Mouse (Mus musculus) stomach, postnatal 0 days (tissue): Measurements from ENCODE around the gene Ubash3b. TPM values are rescaled to one million over a fixed set of nuclear protein-coding genes. Genes with fewer than 3 reads are reported as not detected.

Experiments
- ATAC-seq: fragments of 200-750 bp; cut with Nextera tagmentation; 2 replicates; pipeline ENCODE4 v1.8.0; 2017; ENCODE audit not compliant: low FRiP score, low TSS enrichment
- DNase-seq: peaks from one replicate; pipeline ENCODE4 v3.0.0-alpha.2; 2016; ENCODE audit warnings: low spot score
- H3K27ac ChIP-seq: fragments of 300-500 bp; sonication (generic); replicated peaks from 2 replicates; pipeline ENCODE4 v1.5.1; 2014; ENCODE audit warnings: mild to moderate bottlenecking, control low read depth
- H3K27me3 ChIP-seq: fragments of 300-500 bp; sonication (generic); 2 replicates; pipeline ENCODE4 v1.6.1; 2014; ENCODE audit warnings: low read length; ENCODE audit not compliant: control insufficient read depth, insufficient read depth
- H3K36me3 ChIP-seq: fragments of 300-500 bp; sonication (generic); 2 replicates; pipeline ENCODE4 v1.6.1; 2014; ENCODE audit warnings: low read length, mixed read lengths; ENCODE audit not compliant: control insufficient read depth, insufficient read depth
- H3K4me1 ChIP-seq: fragments of 300-500 bp; sonication (generic); replicated peaks from 2 replicates; pipeline ENCODE4 v1.6.1; 2014; ENCODE audit warnings: antibody characterized with exemption; ENCODE audit not compliant: control insufficient read depth, insufficient read depth
- H3K4me2 ChIP-seq: fragments of 300-500 bp; sonication (generic); replicated peaks from 2 replicates; pipeline ENCODE4 v1.6.1; 2014; ENCODE audit warnings: low read depth, mild to moderate bottlenecking, control low read depth, moderate library complexity
- H3K4me3 ChIP-seq: fragments of 300-500 bp; sonication (generic); 2 replicates; pipeline ENCODE4 v1.5.1; 2014; ENCODE audit warnings: low read depth, low read length, control low read depth
- H3K9ac ChIP-seq: fragments of 300-500 bp; sonication (generic); 2 replicates; pipeline ENCODE4 v1.6.1; 2014; ENCODE audit warnings: mild to moderate bottlenecking, low read length, control low read depth, mixed read lengths
- H3K9me3 ChIP-seq: fragments of 300-500 bp; sonication (generic); 2 replicates; pipeline ENCODE4 v1.6.1; 2016; ENCODE audit warnings: low read length; ENCODE audit not compliant: control insufficient read depth
- CTCF ChIP-seq: IDR thresholded peaks from 2 replicates; pipeline ENCODE4 v1.5.1; 2016; ENCODE audit warnings: antibody characterized with exemption, low read depth, mild to moderate bottlenecking, moderate library complexity
- EP300 ChIP-seq: optimal IDR thresholded peaks from 2 replicates; pipeline ENCODE3; 2016; ENCODE audit warnings: antibody characterized with exemption
- WGBS: fragments of 180-500 bp; shearing (Covaris S2); extraction: QIAGEN DNeasy Blood & Tissue Kit; methylation state at CpG from one replicate; pipeline ENCODE4 v1.1.7; 2014; 5-methylcytosine and 5-hydroxymethylcytosine counted together
- polyA plus RNA-seq: library from polyadenylated mRNA; unstranded; fragments of >200 nt; fragmentation: Nextera tagmentation; extraction: Ambion mirVana; gene quantifications from 2 replicates; pipeline ENCODE4 v1.2.1, GENCODE M21; 2015

The Ubash3b gene
- polyA plus RNA-seq, 1 experiment from 2014 or later = 1.4 TPM

- H3K36me3 ChIP-seq = no peaks in the 10 kb centered on the region
- no peak overlapping the region for H3K4me2 ChIP-seq
- 59% methylated on average over 7 of the region's 7 CpGs for WGBS
- TF ChIP-seq CTCF = no peak
- TF ChIP-seq EP300 = no peak
- H3K9me3 ChIP-seq = no peaks in the 10 kb centered on the region
- no peak overlapping the region for H3K27ac ChIP-seq
- DNase-seq = no peak
- ATAC-seq = no peak
- no peaks in the 10 kb centered on the region for H3K27me3 ChIP-seq
- H3K9ac ChIP-seq = no peak overlapping the region
- no peak overlapping the region for H3K4me3 ChIP-seq
- H3K4me1 ChIP-seq = no peaks in the 10 kb centered on the region
Observed at GRCm38 (mm10) chr9:41105201-41105643, 56.3 kb downstream of the Ubash3b start.

GRCm38 (mm10) chr9:41103722-41104121, 57.8 kb downstream of the Ubash3b start:
- no peaks in the 10 kb centered on the region for H3K27me3 ChIP-seq
- DNase-seq (no peak), ATAC-seq (no peak)
- H3K4me1 ChIP-seq = no peaks in the 10 kb centered on the region
- H3K4me2 ChIP-seq = no peak overlapping the region
- H3K9me3 ChIP-seq = no peaks in the 10 kb centered on the region
- H3K27ac ChIP-seq = no peak overlapping the region
- H3K4me3 ChIP-seq = no peak overlapping the region
- WGBS = 96% methylated on average over 8 of the region's 8 CpGs
- H3K9ac ChIP-seq = no peak overlapping the region
- H3K36me3 ChIP-seq = no peaks in the 10 kb centered on the region
- TF ChIP-seq CTCF (no peak), EP300 (no peak)

GRCm38 (mm10) chr9:41102613-41103012, 58.9 kb downstream of the Ubash3b start:
- TF ChIP-seq EP300 (no peak), CTCF (no peak)
- no peak for DNase-seq

GRCm38 (mm10) chr9:41099897-41100296, 61.6 kb downstream of the Ubash3b start:
- Histone ChIP-seq H3K27me3 (no peaks in the 10 kb centered on the region), H3K9me3 (no peaks in the 10 kb centered on the region), H3K4me2 (no peak overlapping the region), H3K9ac (no peak overlapping the region), H3K36me3 (no peaks in the 10 kb centered on the region), H3K4me1 (no peaks in the 10 kb centered on the region), H3K4me3 (no peak overlapping the region), H3K27ac (no peak overlapping the region)
- WGBS = 63% methylated on average over 8 of the region's 8 CpGs
- ATAC-seq (no peak), DNase-seq (no peak)
- TF ChIP-seq EP300 (no peak), CTCF (no peak)

More at GRCm38 (mm10) chr9:41102613-41103012, 58.9 kb downstream of the Ubash3b start:
- Histone ChIP-seq H3K4me3 (no peak overlapping the region), H3K4me1 (no peaks in the 10 kb centered on the region), H3K9ac (no peak overlapping the region), H3K9me3 (no peaks in the 10 kb centered on the region), H3K4me2 (no peak overlapping the region), H3K36me3 (no peaks in the 10 kb centered on the region), H3K27ac (no peak overlapping the region), H3K27me3 (no peaks in the 10 kb centered on the region)
- WGBS = 63% methylated on average over 10 of the region's 10 CpGs
- no peak for ATAC-seq

GRCm38 (mm10) chr9:41099067-41099466, 62.4 kb downstream of the Ubash3b start:
- Histone ChIP-seq H3K27ac (no peak overlapping the region), H3K4me1 (no peaks in the 10 kb centered on the region), H3K27me3 (no peaks in the 10 kb centered on the region), H3K9ac (no peak overlapping the region), H3K9me3 (no peaks in the 10 kb centered on the region), H3K4me2 (no peak overlapping the region), H3K36me3 (no peaks in the 10 kb centered on the region), H3K4me3 (no peak overlapping the region)
- WGBS = 74% methylated on average over 5 of the region's 5 CpGs
- no peak for TF ChIP-seq EP300
- TF ChIP-seq CTCF = no peak
- no peak for DNase-seq
- no peak for ATAC-seq

- WGBS = 85% methylated on average over 6 of the region's 6 CpGs
Observed at GRCm38 (mm10) chr9:41098065-41098464, 63.4 kb downstream of the Ubash3b start.

More at GRCm38 (mm10) chr9:41098065-41098464, 63.4 kb downstream of the Ubash3b start:
- H3K4me1 ChIP-seq = no peaks in the 10 kb centered on the region
- DNase-seq (no peak), ATAC-seq (no peak)
- no peak overlapping the region for H3K27ac ChIP-seq
- TF ChIP-seq CTCF (no peak), EP300 (no peak)
- no peak overlapping the region for H3K4me2 ChIP-seq
- no peak overlapping the region for H3K9ac ChIP-seq
- H3K9me3 ChIP-seq = no peaks in the 10 kb centered on the region
- H3K36me3 ChIP-seq = no peaks in the 10 kb centered on the region
- H3K4me3 ChIP-seq = no peak overlapping the region
- H3K27me3 ChIP-seq = no peaks in the 10 kb centered on the region
